8 mouse cellular contexts compared by ENCODE assay signal in genomic region chr11:115513271-115514237, GRCm38 (mm10). TPM values are rescaled to one million over a fixed set of nuclear protein-coding genes. Genes with fewer than 3 reads are reported as not detected.
A peak's percentile ranks its signal among the peaks of the same experiment; 100 is the strongest.
DNase-seq lines count a peak whose midpoint lies in the region; ATAC-seq and TF ChIP-seq lines count a peak whose summit lies in the region.

No protein-coding gene starts in this region.

- peak overlapping the region; percentile 84 for H3K4me3 ChIP-seq in gastrocnemius, adult 2 months
- H3K4me3 ChIP-seq in hindbrain, embryonic 16.5 days (ENCODE audit: low read length): peak overlapping the region; percentile 100
- peak overlapping the region; percentile 72 for H3K4me3 ChIP-seq in midbrain, embryonic 14.5 days (replicated peaks; ENCODE audit: low read depth, low read length)
- H3K4me3 ChIP-seq in stomach, embryonic 16.5 days (replicated peaks; ENCODE audit: low read length): peak overlapping the region; percentile 98

- peak; percentile 25 to 68 for DNase-seq in left cerebral cortex, adult 18-20 months (ENCODE audit: low spot score in 2 of 2)
- DNase-seq in left cerebral cortex, adult 11 months (ENCODE audit: low spot score): no peak
- DNase-seq in cerebellum, postnatal 10 days: peak; percentile 73 to 76
- peak; percentile 77 for DNase-seq in gastrocnemius, adult 2 months
- peak; percentile 78 for DNase-seq in liver
- DNase-seq in midbrain, embryonic 14.5 days: peak; percentile 76

- no peak for TF ChIP-seq CTCF in gastrocnemius, adult 2 months (IDR thresholded peaks at IDR 0.05)

- peak; percentile 69 for ATAC-seq in hindbrain, embryonic 16.5 days
- ATAC-seq in midbrain, embryonic 14.5 days (ENCODE audit: low FRiP score, low TSS enrichment): peak; percentile 68
- peak; percentile 65 for ATAC-seq in stomach, embryonic 16.5 days (ENCODE audit: insufficient read depth, low FRiP score)

- H3K4me1 ChIP-seq in hindbrain, embryonic 16.5 days (ENCODE audit: control insufficient read depth, insufficient read depth, low read depth, low read length): peaks cover 30% of the 10 kb centered on the region
- peaks cover 25% of the 10 kb centered on the region for H3K4me1 ChIP-seq in midbrain, embryonic 14.5 days (ENCODE audit: control insufficient read depth, insufficient read depth, low read length)
- peaks cover 37% of the 10 kb centered on the region for H3K4me1 ChIP-seq in stomach, embryonic 16.5 days (ENCODE audit: control insufficient read depth, insufficient read depth, low read length)

- H3K9me3 ChIP-seq in hindbrain, embryonic 16.5 days (ENCODE audit: control insufficient read depth, low read length): no peaks in the 10 kb centered on the region
- H3K9me3 ChIP-seq in midbrain, embryonic 14.5 days (ENCODE audit: control insufficient read depth, low read length): no peaks in the 10 kb centered on the region
- H3K9me3 ChIP-seq in stomach, embryonic 16.5 days (replicated peaks; ENCODE audit: control insufficient read depth, low read length): no peaks in the 10 kb centered on the region

- H3K27ac ChIP-seq in gastrocnemius, adult 2 months: peak overlapping the region; percentile 94
- peak overlapping the region; percentile 94 for H3K27ac ChIP-seq in hindbrain, embryonic 16.5 days (ENCODE audit: low read depth, low read length)
- peak overlapping the region; percentile 78 for H3K27ac ChIP-seq in midbrain, embryonic 14.5 days (replicated peaks; ENCODE audit: low read depth, low read length)
- H3K27ac ChIP-seq in stomach, embryonic 16.5 days (ENCODE audit: low read length): peak overlapping the region; percentile 88

- peak overlapping the region; percentile 84 for H3K4me2 ChIP-seq in hindbrain, embryonic 16.5 days (ENCODE audit: low read length)
- peak overlapping the region; percentile 79 for H3K4me2 ChIP-seq in midbrain, embryonic 14.5 days (ENCODE audit: low read length)
- H3K4me2 ChIP-seq in stomach, embryonic 16.5 days (ENCODE audit: low read depth, low read length): peak overlapping the region; percentile 91

- intact Hi-C loops in gastrocnemius, adult 2 months (cut with DNase I): loop anchor here (2.0 kb wide), 1 partner anchor 23 kb away; the partner anchor contains the start of gene Nt5c

- no peaks in the 10 kb centered on the region for H3K27me3 ChIP-seq in hindbrain, embryonic 16.5 days (replicated peaks; ENCODE audit: control insufficient read depth, insufficient read depth, low read length)
- no peaks in the 10 kb centered on the region for H3K27me3 ChIP-seq in midbrain, embryonic 14.5 days (ENCODE audit: control insufficient read depth, insufficient read depth, low read length)
- no peaks in the 10 kb centered on the region for H3K27me3 ChIP-seq in stomach, embryonic 16.5 days (ENCODE audit: control insufficient read depth, insufficient read depth, low read length)

- peak overlapping the region; percentile 100 for H3K9ac ChIP-seq in hindbrain, embryonic 16.5 days (ENCODE audit: low read depth, low read length)
- H3K9ac ChIP-seq in midbrain, embryonic 14.5 days (replicated peaks; ENCODE audit: low read length): peak overlapping the region; percentile 93
- H3K9ac ChIP-seq in stomach, embryonic 16.5 days (ENCODE audit: low read length): peak overlapping the region; percentile 97

- under 1% methylated on average over 57 of the region's 57 CpGs for WGBS in hindbrain, embryonic 16.5 days
- under 1% methylated on average over 57 of the region's 57 CpGs for WGBS in midbrain, embryonic 14.5 days
- under 1% methylated on average over 57 of the region's 57 CpGs for WGBS in stomach, embryonic 16.5 days

- H3K36me3 ChIP-seq in hindbrain, embryonic 16.5 days (ENCODE audit: control insufficient read depth, insufficient read depth, low read length): no peaks in the 10 kb centered on the region
- 0 out of 2 replicates have a peak, but pooled peaks cover 3% of the 10 kb centered on the region for H3K36me3 ChIP-seq in midbrain, embryonic 14.5 days (ENCODE audit: control insufficient read depth, insufficient read depth, low read length)
- no peaks in the 10 kb centered on the region for H3K36me3 ChIP-seq in stomach, embryonic 16.5 days (ENCODE audit: control insufficient read depth, insufficient read depth, low read length)

RNA-seq across cellular contexts. Expression of gene Jpt1, which starts 0.6 kb away (rescaled TPM):
- 100 to 1,000 TPM; 157 TPM for total RNA-seq in left cerebral cortex, adult 18-20 months (2021)
- total RNA-seq in gastrocnemius, adult 2 months (2021): 10 to 100 TPM; 38.4 to 40.9 TPM
- polyA plus RNA-seq in hindbrain, embryonic 16.5 days (2015; fragmentation: Nextera tagmentation; extraction: Ambion mirVana): 1,336 TPM in 2 replicates
- 1,631 and 1,863 TPM in 2 replicates for polyA plus RNA-seq in midbrain, embryonic 14.5 days (2014; fragmentation: Nextera tagmentation; extraction: Ambion mirVana)
- polyA plus RNA-seq in stomach, embryonic 16.5 days (2015; fragmentation: Nextera tagmentation; extraction: Ambion mirVana): 454 and 457 TPM in 2 replicates

RNA-seq across cellular contexts. Expression of gene Nt5c, which starts 21.9 kb away (rescaled TPM):
- 10 to 100 TPM; 62.2 to 63.3 TPM for total RNA-seq in left cerebral cortex, adult 18-20 months (2021)
- total RNA-seq in gastrocnemius, adult 2 months (2021): 1 to 10 TPM; 5.8 to 7.7 TPM
- polyA plus RNA-seq in hindbrain, embryonic 16.5 days (2015; fragmentation: Nextera tagmentation; extraction: Ambion mirVana): 95.8 and 104 TPM in 2 replicates
- polyA plus RNA-seq in midbrain, embryonic 14.5 days (2014; fragmentation: Nextera tagmentation; extraction: Ambion mirVana): 93.9 and 110 TPM in 2 replicates
- 112 and 113 TPM in 2 replicates for polyA plus RNA-seq in stomach, embryonic 16.5 days (2015; fragmentation: Nextera tagmentation; extraction: Ambion mirVana)

RNA-seq across cellular contexts. Expression of gene Sumo2, which starts 22.5 kb away (rescaled TPM):
- total RNA-seq in left cerebral cortex, adult 18-20 months (2021): 100 to 1,000 TPM; 272 to 305 TPM
- 100 to 1,000 TPM; 138 to 164 TPM for total RNA-seq in gastrocnemius, adult 2 months (2021)
- polyA plus RNA-seq in hindbrain, embryonic 16.5 days (2015; fragmentation: Nextera tagmentation; extraction: Ambion mirVana): 847 and 892 TPM in 2 replicates
- 1,242 and 1,259 TPM in 2 replicates for polyA plus RNA-seq in midbrain, embryonic 14.5 days (2014; fragmentation: Nextera tagmentation; extraction: Ambion mirVana)
- 687 and 737 TPM in 2 replicates for polyA plus RNA-seq in stomach, embryonic 16.5 days (2015; fragmentation: Nextera tagmentation; extraction: Ambion mirVana)

RNA-seq across cellular contexts. Expression of gene Armc7, which starts 38.1 kb away (rescaled TPM):
- total RNA-seq in left cerebral cortex, adult 18-20 months (2021): 10 to 100 TPM; 15.0 to 15.4 TPM
- total RNA-seq in gastrocnemius, adult 2 months (2021): under 1 TPM; 0.95 to 0.99 TPM
- 16.8 and 19.4 TPM in 2 replicates for polyA plus RNA-seq in hindbrain, embryonic 16.5 days (2015; fragmentation: Nextera tagmentation; extraction: Ambion mirVana)
- 16.3 and 16.7 TPM in 2 replicates for polyA plus RNA-seq in midbrain, embryonic 14.5 days (2014; fragmentation: Nextera tagmentation; extraction: Ambion mirVana)
- 7.9 and 8.0 TPM in 2 replicates for polyA plus RNA-seq in stomach, embryonic 16.5 days (2015; fragmentation: Nextera tagmentation; extraction: Ambion mirVana)

RNA-seq across cellular contexts. Expression of gene Nup85, which starts 50.7 kb away (rescaled TPM):
- 10 to 100 TPM; 44.2 to 49.3 TPM for total RNA-seq in left cerebral cortex, adult 18-20 months (2021)
- 10 to 100 TPM; 17.2 to 18.6 TPM for total RNA-seq in gastrocnemius, adult 2 months (2021)
- 97.5 and 107 TPM in 2 replicates for polyA plus RNA-seq in hindbrain, embryonic 16.5 days (2015; fragmentation: Nextera tagmentation; extraction: Ambion mirVana)
- polyA plus RNA-seq in midbrain, embryonic 14.5 days (2014; fragmentation: Nextera tagmentation; extraction: Ambion mirVana): 83.7 and 107 TPM in 2 replicates
- polyA plus RNA-seq in stomach, embryonic 16.5 days (2015; fragmentation: Nextera tagmentation; extraction: Ambion mirVana): 138 and 141 TPM in 2 replicates
